Mouse (Mus musculus): ENCODE measurements at regions not wholly inside any gene's neighbourhood (a gene's known extent, or its start where the extent isn't known, plus 50 kb on each side); places are given as distances from the start of the nearest gene placed in this dataset.

DNA sequence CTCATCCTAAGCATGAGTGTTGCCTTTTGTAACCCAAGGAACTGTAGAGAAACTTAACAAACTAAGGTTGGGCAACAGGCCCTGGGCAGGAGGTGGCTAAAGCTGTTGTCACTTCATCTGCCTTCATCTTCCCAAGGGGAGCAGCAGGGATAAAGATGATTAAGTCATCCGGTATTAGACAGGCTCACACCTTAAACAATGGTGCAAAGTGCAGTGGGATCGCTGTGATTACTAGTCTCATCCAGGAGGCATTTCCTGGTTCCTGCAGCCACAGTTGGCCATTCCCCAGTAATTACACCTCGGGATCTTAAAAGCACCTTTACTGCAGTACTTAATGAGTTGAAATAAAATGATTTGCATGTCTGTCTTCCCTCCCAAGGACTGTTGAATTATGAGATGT lies 57.0 kb upstream of the Fat1 start:
- Histone ChIP-seq H3K36me3 (ENCODE audit: control insufficient read depth, insufficient read depth, low read length) (no peaks in the 10 kb centered on the region), H3K4me3 (ENCODE audit: low read depth, low read length) (no peak overlapping the region), H3K9me3 (ENCODE audit: control insufficient read depth, low read length) (no peaks in the 10 kb centered on the region), H3K4me2 (ENCODE audit: low read depth, low read length) (no peak overlapping the region), H3K9ac (ENCODE audit: low read depth, low read length) (no peak overlapping the region), H3K27me3 (replicated peaks; ENCODE audit: control insufficient read depth, insufficient read depth, low read length) (no peaks in the 10 kb centered on the region), H3K4me1 (ENCODE audit: control insufficient read depth, insufficient read depth, low read length) (0 out of 2 replicates have a peak, but pooled peaks cover 4% of the 10 kb centered on the region), H3K27ac (replicated peaks; ENCODE audit: low read depth, low read length) (no peak overlapping the region)
- 39% methylated on average over 3 of the region's 3 CpGs for WGBS
- ATAC-seq (ENCODE audit: low read depth) (no peak), DNase-seq (ENCODE audit: low spot score) (no peak)

DNA sequence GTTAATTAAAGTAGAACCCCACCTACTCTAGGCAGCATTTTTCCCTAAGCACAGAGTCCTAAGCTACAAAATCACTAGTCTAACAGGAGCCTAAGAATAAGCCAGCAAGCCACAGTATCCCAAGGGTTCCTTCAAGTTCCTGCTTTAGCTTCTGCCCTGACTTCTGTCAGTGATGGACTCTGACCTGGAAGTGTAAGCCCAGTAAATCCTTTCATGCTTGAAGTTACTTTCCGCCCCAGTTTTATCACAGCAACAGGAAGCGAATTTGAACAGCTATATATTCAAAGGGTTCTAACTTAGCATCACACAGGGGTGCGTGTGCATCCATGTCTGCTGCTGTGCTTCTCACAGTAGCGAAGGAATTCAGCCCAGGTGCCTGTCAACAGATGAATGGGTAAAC lies 56.1 kb upstream of the Fat1 start:
- WGBS, result 81% methylated on average over 4 of the region's 4 CpGs
- H3K27me3 ChIP-seq (replicated peaks; ENCODE audit: control insufficient read depth, insufficient read depth, low read length), result no peaks in the 10 kb centered on the region
- DNase-seq (ENCODE audit: low spot score) (no peak), ATAC-seq (ENCODE audit: low read depth) (no peak)
- no peak overlapping the region for H3K4me3 ChIP-seq (ENCODE audit: low read depth, low read length)
- no peak overlapping the region for H3K27ac ChIP-seq (replicated peaks; ENCODE audit: low read depth, low read length)
- H3K4me2 ChIP-seq (ENCODE audit: low read depth, low read length), result no peak overlapping the region
- H3K9me3 ChIP-seq (ENCODE audit: control insufficient read depth, low read length), result no peaks in the 10 kb centered on the region
- 0 out of 2 replicates have a peak, but pooled peaks cover 4% of the 10 kb centered on the region for H3K4me1 ChIP-seq (ENCODE audit: control insufficient read depth, insufficient read depth, low read length)
- no peak overlapping the region for H3K9ac ChIP-seq (ENCODE audit: low read depth, low read length)
- no peaks in the 10 kb centered on the region for H3K36me3 ChIP-seq (ENCODE audit: control insufficient read depth, insufficient read depth, low read length)

DNA sequence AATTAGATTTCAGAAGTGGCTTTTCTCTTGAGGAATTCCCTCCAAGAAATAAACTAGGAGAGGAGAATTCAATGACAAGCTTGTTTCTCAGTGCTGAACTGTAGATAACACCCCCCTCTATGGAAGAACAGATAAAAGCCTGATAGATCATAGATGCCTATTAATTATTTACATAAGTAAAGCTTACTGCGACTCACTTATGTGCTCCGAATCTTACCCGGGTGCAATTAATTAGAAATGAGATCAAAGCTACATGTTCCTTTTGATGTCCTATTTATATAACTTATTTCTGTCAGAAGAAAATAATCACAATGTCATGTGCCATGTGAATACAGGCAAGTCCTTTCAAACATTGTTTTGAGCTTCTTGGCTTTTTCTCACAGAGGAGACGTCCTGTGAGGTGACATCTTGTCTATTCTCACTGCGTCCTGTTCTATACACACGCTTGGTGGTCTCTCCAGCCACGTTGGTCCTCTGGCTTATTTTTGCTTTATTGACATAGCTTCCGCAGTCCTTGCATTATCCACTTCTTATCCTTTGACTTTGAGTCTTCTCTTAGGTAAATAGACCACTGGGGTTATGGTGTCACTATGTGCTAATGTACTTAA lies 50.7 kb upstream of the Fat1 start:
- WGBS, result 56% methylated on average over 8 of the region's 8 CpGs

More for the DNA sequence above, 50.7 kb upstream of the Fat1 start:
- Histone ChIP-seq H3K4me1 (ENCODE audit: control insufficient read depth, insufficient read depth, low read length) (no peaks in the 10 kb centered on the region), H3K4me2 (ENCODE audit: low read depth, low read length) (no peak overlapping the region), H3K27me3 (replicated peaks; ENCODE audit: control insufficient read depth, insufficient read depth, low read length) (no peaks in the 10 kb centered on the region), H3K9me3 (ENCODE audit: control insufficient read depth, low read length) (no peaks in the 10 kb centered on the region), H3K9ac (ENCODE audit: low read depth, low read length) (no peak overlapping the region), H3K27ac (replicated peaks; ENCODE audit: low read depth, low read length) (no peak overlapping the region), H3K36me3 (ENCODE audit: control insufficient read depth, insufficient read depth, low read length) (no peaks in the 10 kb centered on the region), H3K4me3 (ENCODE audit: low read depth, low read length) (no peak overlapping the region)
- ATAC-seq (ENCODE audit: low read depth), result no peak
- DNase-seq (ENCODE audit: low spot score), result no peak

Data from embryonic facial prominence, embryonic 14.5 days (tissue).